Mouse (Mus musculus) hindbrain, embryonic 13.5 days (tissue): ENCODE results near the gene 4930572O03Rik. TPM values are rescaled to one million over a fixed set of nuclear protein-coding genes. Genes with fewer than 3 reads are reported as not detected.
"Not testable (repeated sequence)": the region's sequence is repeated elsewhere in the genome, so short reads cannot be mapped to it uniquely, and the experiment has no call there.

Source experiments
- ATAC-seq: fragments of 200-750 bp; cut with Nextera tagmentation; 2 replicates; pipeline ENCODE4 v1.8.0; 2017; ENCODE audit warnings: moderate TSS enrichment; ENCODE audit not compliant: low FRiP score
- H3K27ac ChIP-seq: fragments of 300-500 bp; sonication (generic); 2 replicates; pipeline ENCODE4 v1.5.1; 2015; ENCODE audit warnings: inconsistent platforms, mild to moderate bottlenecking, moderate library complexity
- H3K27me3 ChIP-seq: fragments of 300-500 bp; sonication (generic); 2 replicates; pipeline ENCODE4 v1.6.1; 2015; ENCODE audit warnings: mild to moderate bottlenecking, inconsistent platforms
- H3K36me3 ChIP-seq: fragments of 300-500 bp; sonication (generic); 2 replicates; pipeline ENCODE4 v1.6.1; 2015; ENCODE audit warnings: mild to moderate bottlenecking, inconsistent platforms
- H3K4me1 ChIP-seq: fragments of 300-500 bp; sonication (generic); replicated peaks from 2 replicates; pipeline ENCODE4 v1.6.1; 2015; ENCODE audit warnings: inconsistent platforms
- H3K4me2 ChIP-seq: fragments of 300-500 bp; sonication (generic); 2 replicates; pipeline ENCODE4 v1.6.1; 2015; ENCODE audit warnings: inconsistent platforms, mild to moderate bottlenecking, moderate library complexity
- H3K4me3 ChIP-seq: fragments of 300-500 bp; sonication (generic); 2 replicates; pipeline ENCODE4 v1.5.1; 2015; ENCODE audit warnings: mild to moderate bottlenecking, inconsistent platforms
- H3K9ac ChIP-seq: fragments of 300-500 bp; sonication (generic); 2 replicates; pipeline ENCODE4 v1.6.1; 2015; ENCODE audit warnings: mild to moderate bottlenecking, inconsistent platforms
- H3K9me3 ChIP-seq: fragments of 300-500 bp; sonication (generic); 2 replicates; pipeline ENCODE4 v1.6.1; 2016; ENCODE audit warnings: inconsistent platforms
- WGBS: fragments of 180-500 bp; shearing (Covaris S2); methylation state at CpG from one replicate; pipeline ENCODE4 v1.1.7; 2015; 5-methylcytosine and 5-hydroxymethylcytosine counted together
- polyA plus RNA-seq: library from polyadenylated mRNA; unstranded; fragments of >200 nt; fragmentation: Nextera tagmentation; extraction: Ambion mirVana; gene quantifications from 2 replicates; pipeline ENCODE4 v1.2.1, GENCODE M21; 2015

The 4930572O03Rik gene
- polyA plus RNA-seq, 1 experiment from 2014 or later = not detected

DNA sequence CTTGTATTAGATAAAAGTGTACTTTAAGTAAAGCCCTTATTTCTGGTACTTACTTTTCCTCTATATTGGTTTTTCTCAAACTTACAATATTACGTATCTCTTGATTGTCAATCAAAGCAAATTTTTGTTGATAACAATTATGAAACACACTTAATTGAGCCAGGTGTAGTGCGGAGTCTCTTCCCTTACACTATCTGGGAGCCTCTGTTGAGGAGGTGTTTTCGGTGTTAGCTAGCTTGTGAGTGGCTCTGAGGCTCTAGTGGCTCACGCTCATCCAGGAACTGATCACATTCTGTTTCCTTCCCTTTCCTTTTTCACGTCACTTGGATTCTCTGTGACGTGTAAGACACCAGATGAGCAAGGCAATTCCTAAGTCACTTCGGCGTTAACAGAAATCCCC is 53.3 kb downstream of the 4930572O03Rik start:
- H3K9me3 ChIP-seq = peaks cover 32% of the 10 kb centered on the region
- not testable (repeated sequence) for H3K27ac ChIP-seq, H3K36me3 ChIP-seq, ATAC-seq, H3K4me1 ChIP-seq, H3K4me2 ChIP-seq, H3K4me3 ChIP-seq, H3K27me3 ChIP-seq, H3K9ac ChIP-seq
- WGBS = 76% methylated on average over 8 of the region's 8 CpGs

DNA sequence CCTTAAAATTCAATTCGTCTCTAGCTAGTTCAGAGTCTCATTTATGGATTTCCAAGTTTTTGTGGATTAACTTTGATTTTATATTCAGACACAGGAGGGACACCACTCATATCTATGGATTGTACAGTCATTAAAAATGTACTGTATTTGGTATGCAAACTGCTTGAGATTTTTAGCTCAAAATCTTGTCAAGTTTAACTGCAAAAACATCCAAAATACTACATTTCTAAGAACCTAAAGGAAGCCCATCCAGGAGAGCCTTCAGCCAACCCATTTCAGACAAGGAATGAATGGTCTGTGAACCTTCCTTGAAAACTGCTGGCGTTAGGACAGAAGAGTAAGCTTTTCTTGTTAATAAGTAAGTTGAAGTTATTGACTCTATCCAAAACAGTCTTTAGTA is 53.9 kb downstream of the 4930572O03Rik start:
- 69% methylated on average over 2 of the region's 2 CpGs for WGBS
- not testable (repeated sequence) for H3K4me1 ChIP-seq, H3K27me3 ChIP-seq, H3K27ac ChIP-seq, H3K4me3 ChIP-seq, ATAC-seq, H3K9ac ChIP-seq, H3K36me3 ChIP-seq, H3K4me2 ChIP-seq
- peaks cover 32% of the 10 kb centered on the region for H3K9me3 ChIP-seq

GRCm38 (mm10) chr5:15602424-15602947 is 54.4 kb downstream of the 4930572O03Rik start:
- 61% methylated on average over 3 of the region's 3 CpGs for WGBS
- ATAC-seq, H3K9ac ChIP-seq, H3K4me3 ChIP-seq, H3K27me3 ChIP-seq, H3K4me1 ChIP-seq, H3K4me2 ChIP-seq, H3K36me3 ChIP-seq, H3K27ac ChIP-seq: not testable (repeated sequence)
- peaks cover 31% of the 10 kb centered on the region for H3K9me3 ChIP-seq

Other genes starting within 250 kb of the 4930572O03Rik start
- not detected in 2 replicates for gene Gm21149, start 180.5 kb downstream of the 4930572O03Rik start, polyA plus RNA-seq
- not detected in 2 replicates for gene Gm21190, start 127.8 kb downstream of the 4930572O03Rik start, polyA plus RNA-seq
- gene Gm21083, start 79.7 kb downstream of the 4930572O03Rik start, polyA plus RNA-seq = not detected in 2 replicates
- not detected in 2 replicates for gene Speer4d, start 38.0 kb downstream of the 4930572O03Rik start, polyA plus RNA-seq
- gene Speer4c, start 57.2 kb upstream of the 4930572O03Rik start, polyA plus RNA-seq = not detected in 2 replicates